Mouse (Mus musculus) lung, adult 2 months (tissue): Measurements from ENCODE around the gene Cd164l2.
A peak's percentile ranks its signal among the peaks of the same experiment; 100 is the strongest.

Source experiments
- CTCF ChIP-seq: fragments of 200-500 bp; IDR thresholded peaks from 2 replicates; pipeline ENCODE4 v1.5.1; 2011; ENCODE audit warnings: mild to moderate bottlenecking, low read length, control low read depth; ENCODE audit not compliant: insufficient read depth
- POLR2A ChIP-seq: fragments of 200-500 bp; IDR thresholded peaks from 2 replicates; pipeline ENCODE4 v1.6.1; 2011; ENCODE audit warnings: low read depth, mild to moderate bottlenecking, control low read depth, low read length, borderline replicate concordance; ENCODE audit errors: extremely low read depth

DNA sequence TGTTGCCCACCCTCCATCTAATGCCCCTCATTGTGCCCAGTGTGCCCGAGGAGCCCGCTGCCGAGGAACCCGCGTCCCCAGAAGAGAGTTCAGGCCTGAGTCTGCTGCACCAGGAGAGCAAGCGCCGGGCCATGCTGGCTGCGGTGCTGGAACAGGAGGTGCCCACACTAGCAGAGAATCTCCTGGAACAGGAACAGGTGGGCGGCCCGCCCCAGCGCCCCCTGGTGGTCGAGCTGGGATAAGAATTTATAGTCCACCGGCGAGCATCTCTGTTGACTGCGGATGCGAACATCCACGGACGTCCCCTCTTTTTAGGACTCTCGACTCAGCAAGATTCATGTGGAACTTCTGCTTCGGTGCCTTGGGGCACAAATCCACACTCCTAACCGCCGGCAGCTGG, 38.7 kb downstream of the Cd164l2 start:
- TF ChIP-seq CTCF (peak; percentile 57), POLR2A (no peak)
